Mouse (Mus musculus) hindbrain, postnatal 0 days (tissue): ENCODE results near the gene Hoxc11. TPM values are rescaled to one million over a fixed set of nuclear protein-coding genes. Genes with fewer than 3 reads are reported as not detected.

Source experiments
- ATAC-seq: fragments of 200-750 bp; cut with Nextera tagmentation; 2 replicates; pipeline ENCODE4 v1.8.0; 2017; ENCODE audit warnings: mild to moderate bottlenecking, moderate TSS enrichment, moderate library complexity
- DNase-seq: peaks from one replicate; pipeline ENCODE4 v3.0.0-alpha.2; 2015; ENCODE audit warnings: low spot score
- H3K27ac ChIP-seq: fragments of 300-500 bp; sonication (generic); 2 replicates; pipeline ENCODE4 v1.5.1; 2014; ENCODE audit warnings: mild to moderate bottlenecking
- H3K27me3 ChIP-seq: fragments of 300-500 bp; sonication (generic); 2 replicates; pipeline ENCODE4 v1.6.1; 2014; ENCODE audit warnings: low read length, mixed read lengths; ENCODE audit not compliant: insufficient read depth
- H3K36me3 ChIP-seq: fragments of 300-500 bp; sonication (generic); 2 replicates; pipeline ENCODE4 v1.6.1; 2014; ENCODE audit warnings: low read length, mixed read lengths; ENCODE audit not compliant: insufficient read depth
- H3K4me1 ChIP-seq: fragments of 300-500 bp; sonication (generic); 2 replicates; pipeline ENCODE4 v1.6.1; 2014; ENCODE audit warnings: antibody characterized with exemption, low read length, mixed read lengths; ENCODE audit not compliant: insufficient read depth
- H3K4me2 ChIP-seq: fragments of 300-500 bp; sonication (generic); 2 replicates; pipeline ENCODE4 v1.6.1; 2014; ENCODE audit warnings: low read depth, mild to moderate bottlenecking, low read length, moderate library complexity, mixed read lengths
- H3K4me3 ChIP-seq: fragments of 300-500 bp; sonication (generic); 2 replicates; pipeline ENCODE4 v1.5.1; 2014; ENCODE audit warnings: low read length
- H3K9ac ChIP-seq: fragments of 300-500 bp; sonication (generic); replicated peaks from 2 replicates; pipeline ENCODE4 v1.6.1; 2014; ENCODE audit warnings: mild to moderate bottlenecking, low read length, moderate library complexity, mixed read lengths
- H3K9me3 ChIP-seq: fragments of 300-500 bp; sonication (generic); 2 replicates; pipeline ENCODE4 v1.6.1; 2016; ENCODE audit warnings: low read length, mixed read lengths
- CTCF ChIP-seq: IDR thresholded peaks from 2 replicates; pipeline ENCODE4 v1.5.1; 2016; ENCODE audit warnings: antibody characterized with exemption, control low read depth, low read depth
- WGBS: fragments of 180-500 bp; shearing (Covaris S2); extraction: QIAGEN DNeasy Blood & Tissue Kit; methylation state at CpG from one replicate; pipeline ENCODE4 v1.1.7; 2014; 5-methylcytosine and 5-hydroxymethylcytosine counted together
- polyA plus RNA-seq: library from polyadenylated mRNA; unstranded; fragments of >200 nt; fragmentation: Nextera tagmentation; extraction: Ambion mirVana; gene quantifications from 2 replicates; pipeline ENCODE4 v1.2.1, GENCODE M21; 2015
- total RNA-seq: library from RNA; depleted of rRNA; stranded (reverse); fragments of >200 nt; gene quantifications from 2 replicates; pipeline ENCODE4 v1.2.3, GENCODE M21; 2014

Gene Hoxc11
- total and polyA plus RNA-seq, 2 experiments from 2014 or later: not detected

DNA sequence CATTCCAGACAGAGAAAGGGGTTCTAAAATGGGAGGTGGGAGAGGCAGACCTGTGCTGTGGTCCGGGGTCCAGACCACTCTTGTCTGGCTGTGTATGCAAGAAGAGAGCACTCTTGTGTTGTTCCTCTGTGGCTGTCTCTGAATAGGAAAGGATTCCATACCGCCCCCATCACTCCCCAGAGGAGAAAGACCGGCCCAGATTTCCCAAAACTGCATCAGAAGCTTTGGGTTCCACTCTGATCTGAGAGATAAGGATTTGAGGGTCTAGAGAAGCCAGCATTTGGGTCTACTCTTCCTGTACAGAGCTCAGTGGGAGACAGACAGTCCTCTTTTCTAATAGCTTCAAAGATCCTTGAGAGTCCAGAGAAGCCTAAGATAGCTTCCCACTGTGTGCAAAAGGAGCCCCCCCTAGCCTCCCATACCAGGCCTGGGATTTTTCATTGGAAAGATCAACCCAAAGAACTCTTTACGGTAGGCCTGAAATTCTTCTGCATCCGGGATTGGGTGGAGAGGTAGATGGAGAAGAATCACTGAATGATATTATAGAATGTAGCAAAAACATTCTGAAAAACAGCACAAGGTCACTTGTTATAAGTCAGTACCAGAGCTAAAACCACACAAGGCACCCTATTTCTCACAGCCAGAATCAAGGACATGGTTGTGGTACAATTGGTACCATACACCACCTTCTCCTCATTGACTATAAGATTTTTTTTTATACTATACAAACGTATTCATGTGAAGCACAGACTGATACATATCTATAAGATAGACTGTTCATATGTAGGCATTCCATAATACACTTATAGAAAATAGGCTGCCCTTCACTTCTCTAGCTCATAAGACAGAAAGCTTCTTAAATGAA is 31.4 kb upstream of the Hoxc11 start:
- ATAC-seq (no peak), DNase-seq (no peak)
- H3K36me3 ChIP-seq: no peaks in the 10 kb centered on the region
- no peak overlapping the region for H3K4me3 ChIP-seq
- TF ChIP-seq CTCF: no peak
- H3K9ac ChIP-seq: no peak overlapping the region
- H3K4me1 ChIP-seq: no peaks in the 10 kb centered on the region
- 10% methylated on average over 6 of the region's 6 CpGs for WGBS
- peaks cover 96% of the 10 kb centered on the region for H3K27me3 ChIP-seq
- H3K27ac ChIP-seq: no peak overlapping the region
- H3K4me2 ChIP-seq: no peak overlapping the region
- no peaks in the 10 kb centered on the region for H3K9me3 ChIP-seq

DNA sequence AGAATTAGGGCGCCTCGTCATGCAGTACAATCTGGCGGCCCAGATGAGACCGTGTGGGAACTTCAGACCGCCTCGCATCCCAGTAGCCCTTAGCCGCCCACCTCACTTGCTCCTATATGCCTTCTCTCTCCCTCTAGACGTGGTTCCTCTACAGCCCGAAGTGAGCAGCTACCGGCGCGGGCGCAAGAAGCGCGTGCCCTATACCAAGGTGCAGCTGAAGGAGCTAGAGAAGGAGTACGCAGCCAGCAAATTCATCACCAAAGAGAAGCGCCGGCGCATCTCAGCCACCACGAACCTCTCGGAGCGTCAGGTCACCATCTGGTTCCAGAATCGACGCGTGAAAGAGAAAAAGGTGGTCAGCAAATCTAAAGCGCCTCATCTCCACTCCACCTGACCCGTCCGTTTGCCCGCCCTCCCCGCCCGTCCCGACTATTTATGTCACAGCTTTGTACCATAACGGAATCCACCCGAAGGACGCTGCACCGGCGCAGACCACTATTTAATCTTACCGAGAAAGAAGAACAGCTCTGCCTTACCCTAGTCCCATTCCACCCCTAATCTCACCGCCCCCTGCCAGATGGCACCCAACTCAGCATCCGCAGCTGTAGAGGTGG is 27.1 kb upstream of the Hoxc11 start:
- Histone ChIP-seq H3K9me3 (no peaks in the 10 kb centered on the region), H3K36me3 (no peaks in the 10 kb centered on the region), H3K27ac (no peak overlapping the region), H3K4me2 (no peak overlapping the region), H3K9ac (no peak overlapping the region), H3K4me1 (no peaks in the 10 kb centered on the region), H3K27me3 (peaks cover 98% of the 10 kb centered on the region), H3K4me3 (no peak overlapping the region)
- DNase-seq: no peak
- WGBS: 1% methylated on average over 40 of the region's 40 CpGs
- no peak for ATAC-seq
- no peak for TF ChIP-seq CTCF

DNA sequence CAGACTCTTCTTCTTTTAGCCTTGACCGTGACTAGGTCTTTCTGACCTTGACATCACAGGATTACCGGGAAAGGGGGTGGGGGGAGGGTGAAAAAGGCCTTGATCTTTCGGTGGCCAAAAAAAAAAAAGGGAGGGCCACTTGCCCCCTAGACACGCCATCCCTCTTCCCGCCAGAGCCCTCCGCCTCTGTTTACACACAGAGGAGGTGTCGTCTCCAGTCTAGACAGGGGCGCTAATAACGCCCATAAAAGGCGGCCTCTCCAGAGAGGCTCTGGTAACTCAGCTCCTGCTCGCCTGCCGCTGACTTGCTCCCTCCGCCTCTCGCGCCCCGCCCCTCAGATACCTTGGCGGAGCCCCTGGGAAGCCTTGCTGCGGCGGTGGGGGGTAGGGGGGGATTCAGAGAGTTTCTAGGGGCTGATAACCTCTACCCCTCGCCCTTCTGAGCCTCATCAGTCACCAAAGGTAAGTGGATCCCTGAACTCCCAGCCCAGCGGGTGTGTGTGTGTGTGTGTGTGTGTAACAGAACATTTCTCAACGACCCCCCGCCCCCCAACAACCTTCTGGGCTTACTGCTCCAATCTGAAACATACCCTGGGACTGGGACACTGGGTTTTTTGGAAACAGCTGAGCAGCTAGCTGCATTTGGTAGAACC is 22.4 kb upstream of the Hoxc11 start:
- Histone ChIP-seq H3K4me2 (no peak overlapping the region), H3K36me3 (no peaks in the 10 kb centered on the region), H3K27me3 (peaks cover 96% of the 10 kb centered on the region), H3K4me3 (no peak overlapping the region), H3K9ac (no peak overlapping the region), H3K4me1 (no peaks in the 10 kb centered on the region), H3K9me3 (no peaks in the 10 kb centered on the region), H3K27ac (no peak overlapping the region)
- no peak for TF ChIP-seq CTCF
- WGBS: under 1% methylated on average over 22 of the region's 23 CpGs
- ATAC-seq: no peak
- no peak for DNase-seq

GRCm38 (mm10) chr15:102934438-102934837 is 19.8 kb upstream of the Hoxc11 start:
- Histone ChIP-seq H3K4me2 (no peak overlapping the region), H3K27ac (no peak overlapping the region), H3K36me3 (no peaks in the 10 kb centered on the region), H3K9me3 (no peaks in the 10 kb centered on the region), H3K27me3 (peaks cover 95% of the 10 kb centered on the region), H3K4me1 (no peaks in the 10 kb centered on the region), H3K9ac (no peak overlapping the region), H3K4me3 (no peak overlapping the region)
- DNase-seq (no peak), ATAC-seq (no peak)
- TF ChIP-seq CTCF: no peak
- WGBS: 1% methylated on average over 12 of the region's 12 CpGs

GRCm38 (mm10) chr15:102934897-102935296 is 19.3 kb upstream of the Hoxc11 start:
- no peak overlapping the region for H3K27ac ChIP-seq
- DNase-seq: no peak
- TF ChIP-seq CTCF: no peak
- H3K9ac ChIP-seq: no peak overlapping the region
- no peak overlapping the region for H3K4me2 ChIP-seq
- H3K4me3 ChIP-seq: no peak overlapping the region
- no peaks in the 10 kb centered on the region for H3K9me3 ChIP-seq
- no peak for ATAC-seq
- 1% methylated on average over 26 of the region's 27 CpGs for WGBS
- H3K4me1 ChIP-seq: no peaks in the 10 kb centered on the region
- H3K27me3 ChIP-seq: peaks cover 95% of the 10 kb centered on the region
- H3K36me3 ChIP-seq: no peaks in the 10 kb centered on the region

DNA sequence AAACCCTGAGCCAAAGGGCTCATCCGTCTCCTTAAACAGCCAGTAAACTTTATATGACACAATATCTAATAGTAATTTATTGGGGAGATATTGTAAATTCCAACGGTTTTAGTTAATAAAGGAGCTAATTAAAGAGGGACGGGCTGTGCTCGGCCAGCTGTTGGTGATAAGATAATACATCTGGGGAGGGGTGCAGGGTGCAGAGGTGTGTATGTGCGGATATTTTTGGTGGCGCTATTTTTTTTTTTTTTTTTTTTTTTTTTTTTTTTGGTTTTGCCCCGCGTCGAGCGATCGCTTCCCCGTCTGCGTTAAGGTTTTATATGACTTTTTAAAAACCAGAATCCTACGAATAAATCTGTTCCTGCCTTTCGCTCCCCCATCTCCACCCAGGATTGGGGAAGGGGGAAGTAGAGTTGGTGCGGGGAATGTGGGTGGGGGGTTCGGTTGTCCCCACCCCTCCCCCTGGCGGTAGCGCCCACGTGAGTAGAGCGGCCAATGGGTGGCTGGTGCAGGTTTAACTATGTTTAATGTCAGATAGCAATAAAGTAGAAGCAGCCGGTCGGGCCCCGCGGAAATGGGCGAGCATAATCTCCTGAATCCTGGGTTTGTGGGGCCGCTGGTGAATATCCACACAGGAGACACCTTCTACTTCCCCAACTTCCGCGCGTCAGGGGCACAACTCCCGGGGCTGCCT is 17.8 kb upstream of the Hoxc11 start, which contains the start of gene Hoxc12:
TSS of gene Hoxc12 (plus strand) at position 479 of the 694 bp plus-strand sequence.
- Histone ChIP-seq H3K9me3 (no peaks in the 10 kb centered on the region), H3K36me3 (no peaks in the 10 kb centered on the region), H3K4me2 (no peak within 1 kb of the TSS), H3K4me1 (no peaks in the 10 kb centered on the region), H3K27ac (no peak within 1 kb of the TSS), H3K27me3 (peaks cover 95% of the 10 kb centered on the region), H3K4me3 (no peak within 1 kb of the TSS), H3K9ac (no peak within 1 kb of the TSS)
- DNase-seq (no peak), ATAC-seq (no peak)
- WGBS: 2% methylated on average over 31 of the region's 31 CpGs
- TF ChIP-seq CTCF: no peak
